Mouse (Mus musculus): ENCODE measurements around the gene Foxi2. TPM values are rescaled to one million over a fixed set of nuclear protein-coding genes. Genes with fewer than 3 reads are reported as not detected.

Gene Foxi2
- total RNA-seq (2014; rRNA removed): not detected in 2 replicates
- polyA plus RNA-seq (2012; rRNA removed): not detected in 2 replicates

DNA sequence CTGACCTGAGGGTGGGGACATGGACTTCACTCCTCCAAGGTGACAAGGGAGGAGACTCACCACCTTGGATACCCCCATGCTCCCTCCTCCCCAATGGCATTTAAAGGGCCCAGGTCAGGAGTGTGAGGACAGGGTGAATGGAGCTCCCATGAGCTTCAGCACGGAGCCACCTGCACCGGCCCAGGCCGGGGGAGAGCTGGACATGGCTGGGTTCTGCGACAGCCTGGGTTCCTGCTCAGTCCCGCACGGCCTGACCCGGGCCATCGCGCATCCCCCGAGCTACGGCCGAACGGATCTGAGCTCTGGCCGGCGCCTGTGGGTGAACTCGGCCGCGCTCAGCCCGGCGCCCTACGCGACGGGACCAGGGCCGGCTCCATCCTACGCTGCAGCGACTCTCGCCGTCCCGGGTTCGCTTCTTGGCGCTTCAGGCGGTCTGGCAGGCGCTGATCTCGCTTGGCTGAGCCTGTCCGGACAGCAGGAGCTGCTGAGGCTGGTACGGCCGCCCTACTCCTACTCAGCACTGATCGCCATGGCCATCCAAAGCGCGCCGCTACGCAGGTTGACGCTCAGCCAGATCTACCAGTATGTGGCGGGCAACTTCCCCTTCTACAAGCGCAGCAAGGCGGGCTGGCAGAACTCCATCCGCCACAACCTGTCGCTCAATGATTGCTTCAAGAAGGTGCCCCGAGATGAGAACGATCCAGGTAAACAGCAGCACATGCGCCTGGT is at the start of gene Foxi2:
Gene Foxi2 (plus strand): TSS at position 72 of the 729 bp plus-strand sequence.
- DNase-seq (ENCODE audit: extremely low read depth, low read depth, low spot score): no peak
- Histone ChIP-seq H3K4me1 (ENCODE audit: control insufficient read depth, insufficient read depth, low read length) (no peaks in the 10 kb centered on the region), H3K4me3 (ENCODE audit: insufficient read depth, low read depth, low read length) (no peak within 1 kb of the TSS), H3K9ac (ENCODE audit: low read depth, low read length) (no peak within 1 kb of the TSS), H3K79me2 (ENCODE audit: control insufficient read depth, insufficient read depth, low read length) (no peaks in the 10 kb centered on the region), H3K36me3 (ENCODE audit: control insufficient read depth, insufficient read depth, low read length) (no peaks in the 10 kb centered on the region), H3K27ac (replicated peaks; ENCODE audit: insufficient read depth, low read depth, low read length) (no peak within 1 kb of the TSS), H3K27me3 (ENCODE audit: control insufficient read depth, insufficient read depth, low read length) (peaks cover 6% of the 10 kb centered on the region)
- TF ChIP-seq CTCF (IDR thresholded peaks at IDR 0.05; ENCODE audit: low read depth, low read length) (no peak), POLR2A (IDR thresholded peaks at IDR 0.05; ENCODE audit: extremely low read depth, insufficient read depth, low read length) (no peak)
- WGBS: 4% methylated on average over 51 of the region's 51 CpGs

DNA sequence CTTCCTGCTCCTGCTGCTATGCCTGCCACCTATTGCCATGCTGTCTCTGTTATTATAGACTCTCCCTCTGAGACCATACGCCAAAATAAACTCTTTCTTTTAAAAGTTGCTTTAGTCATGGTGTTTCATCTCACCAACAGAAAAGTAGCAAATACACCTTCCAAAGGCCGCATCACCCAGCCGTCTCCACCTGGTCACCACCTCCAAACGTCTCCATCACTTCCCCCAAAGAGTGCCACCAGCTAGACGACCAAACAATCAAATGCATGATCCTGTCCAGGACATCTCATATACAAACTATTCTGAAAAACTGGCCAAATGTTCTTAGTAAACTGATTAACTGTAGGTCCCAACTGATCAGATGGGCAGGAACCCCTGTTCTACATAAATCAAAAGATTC is 45.5 kb upstream of the Foxi2 start:
- WGBS: 88% methylated on average over 5 of the region's 5 CpGs
- Histone ChIP-seq H3K27ac (replicated peaks; ENCODE audit: insufficient read depth, low read depth, low read length) (no peak overlapping the region), H3K4me1 (ENCODE audit: control insufficient read depth, insufficient read depth, low read length) (no peaks in the 10 kb centered on the region), H3K9ac (ENCODE audit: low read depth, low read length) (no peak overlapping the region), H3K27me3 (ENCODE audit: control insufficient read depth, insufficient read depth, low read length) (no peaks in the 10 kb centered on the region), H3K79me2 (ENCODE audit: control insufficient read depth, insufficient read depth, low read length) (no peaks in the 10 kb centered on the region), H3K4me3 (ENCODE audit: insufficient read depth, low read depth, low read length) (no peak overlapping the region), H3K36me3 (ENCODE audit: control insufficient read depth, insufficient read depth, low read length) (no peaks in the 10 kb centered on the region)
- TF ChIP-seq CTCF (IDR thresholded peaks at IDR 0.05; ENCODE audit: low read depth, low read length) (no peak), POLR2A (IDR thresholded peaks at IDR 0.05; ENCODE audit: extremely low read depth, insufficient read depth, low read length) (no peak)
- DNase-seq (ENCODE audit: extremely low read depth, low read depth, low spot score): no peak

- no peaks in the 10 kb centered on the region for H3K79me2 ChIP-seq (ENCODE audit: control insufficient read depth, insufficient read depth, low read length)
- 89% methylated on average over 13 of the region's 13 CpGs for WGBS
Observed at GRCm38 (mm10) chr7:135376048-135376447, 34.1 kb upstream of the Foxi2 start.

DNA sequence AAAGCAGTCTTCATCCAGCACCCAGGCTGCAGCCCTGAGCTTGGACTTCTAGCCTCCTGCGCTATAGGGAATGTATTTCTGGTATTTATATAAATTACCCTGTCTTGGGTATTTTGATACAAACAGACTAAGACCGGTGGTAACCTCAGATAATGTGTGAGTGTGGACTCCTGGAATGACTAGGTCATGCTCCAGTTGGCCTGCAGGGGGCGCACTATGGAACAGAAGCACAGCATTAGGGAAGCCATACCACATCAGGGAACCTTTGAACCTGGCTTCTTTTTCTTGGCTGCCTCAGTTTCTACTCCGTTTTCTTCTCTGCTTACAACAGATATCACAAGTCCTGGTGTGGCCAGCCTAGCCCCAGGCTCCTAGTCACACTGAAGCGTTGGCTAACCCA is 33.2 kb upstream of the Foxi2 start:
- no peaks in the 10 kb centered on the region for H3K4me1 ChIP-seq (ENCODE audit: control insufficient read depth, insufficient read depth, low read length)
- no peak overlapping the region for H3K4me3 ChIP-seq (ENCODE audit: insufficient read depth, low read depth, low read length)
- H3K27me3 ChIP-seq (ENCODE audit: control insufficient read depth, insufficient read depth, low read length): no peaks in the 10 kb centered on the region; the same call in 1 of the 2 replicates
- no peaks in the 10 kb centered on the region for H3K36me3 ChIP-seq (ENCODE audit: control insufficient read depth, insufficient read depth, low read length)
- peak; percentile 46; the same call in 1 of the 2 replicates for TF ChIP-seq CTCF (IDR thresholded peaks at IDR 0.05; ENCODE audit: low read depth, low read length)
- no peak for TF ChIP-seq POLR2A (IDR thresholded peaks at IDR 0.05; ENCODE audit: extremely low read depth, insufficient read depth, low read length)
- no peaks in the 10 kb centered on the region for H3K79me2 ChIP-seq (ENCODE audit: control insufficient read depth, insufficient read depth, low read length)
- 66% methylated on average over 5 of the region's 5 CpGs for WGBS
- no peak for DNase-seq (ENCODE audit: extremely low read depth, low read depth, low spot score)
- no peak overlapping the region for H3K27ac ChIP-seq (replicated peaks; ENCODE audit: insufficient read depth, low read depth, low read length)
- H3K9ac ChIP-seq (ENCODE audit: low read depth, low read length): no peak overlapping the region

More at GRCm38 (mm10) chr7:135376048-135376447, 34.1 kb upstream of the Foxi2 start:
- DNase-seq (ENCODE audit: extremely low read depth, low read depth, low spot score): no peak
- no peak overlapping the region for H3K4me3 ChIP-seq (ENCODE audit: insufficient read depth, low read depth, low read length)
- no peaks in the 10 kb centered on the region for H3K36me3 ChIP-seq (ENCODE audit: control insufficient read depth, insufficient read depth, low read length)
- TF ChIP-seq POLR2A (IDR thresholded peaks at IDR 0.05; ENCODE audit: extremely low read depth, insufficient read depth, low read length) (no peak), CTCF (IDR thresholded peaks at IDR 0.05; ENCODE audit: low read depth, low read length) (no peak)
- no peak overlapping the region for H3K9ac ChIP-seq (ENCODE audit: low read depth, low read length)
- H3K4me1 ChIP-seq (ENCODE audit: control insufficient read depth, insufficient read depth, low read length): no peaks in the 10 kb centered on the region
- H3K27me3 ChIP-seq (ENCODE audit: control insufficient read depth, insufficient read depth, low read length): no peaks in the 10 kb centered on the region; the same call in 1 of the 2 replicates
- H3K27ac ChIP-seq (replicated peaks; ENCODE audit: insufficient read depth, low read depth, low read length): no peak overlapping the region

DNA sequence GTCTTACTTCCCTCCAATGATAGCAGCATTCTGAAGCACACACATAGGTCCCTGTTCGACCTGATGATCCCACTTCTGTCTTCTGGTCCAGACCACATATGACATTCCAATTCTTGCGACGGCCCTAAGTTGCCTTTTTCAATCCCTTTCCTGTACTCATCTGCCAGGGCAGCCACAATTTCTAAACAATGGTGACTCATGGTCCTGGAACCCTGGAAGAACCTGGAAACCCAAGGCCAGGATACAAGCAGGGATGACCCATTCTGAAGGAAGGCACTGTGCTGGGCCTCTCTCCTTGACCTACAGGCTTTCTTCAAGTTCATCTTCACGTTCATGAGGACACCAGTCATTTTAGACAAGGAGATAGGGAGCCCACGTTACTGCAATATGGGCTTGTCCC is 31.8 kb upstream of the Foxi2 start:
- H3K4me1 ChIP-seq (ENCODE audit: control insufficient read depth, insufficient read depth, low read length): no peaks in the 10 kb centered on the region
- no peaks in the 10 kb centered on the region for H3K36me3 ChIP-seq (ENCODE audit: control insufficient read depth, insufficient read depth, low read length)
- DNase-seq (ENCODE audit: extremely low read depth, low read depth, low spot score): no peak
- 83% methylated on average over 5 of the region's 5 CpGs for WGBS
- no peak overlapping the region for H3K27ac ChIP-seq (replicated peaks; ENCODE audit: insufficient read depth, low read depth, low read length)
- no peaks in the 10 kb centered on the region for H3K79me2 ChIP-seq (ENCODE audit: control insufficient read depth, insufficient read depth, low read length)
- H3K27me3 ChIP-seq (ENCODE audit: control insufficient read depth, insufficient read depth, low read length): no peaks in the 10 kb centered on the region; the same call in 1 of the 2 replicates
- TF ChIP-seq POLR2A (IDR thresholded peaks at IDR 0.05; ENCODE audit: extremely low read depth, insufficient read depth, low read length) (no peak), CTCF (IDR thresholded peaks at IDR 0.05; ENCODE audit: low read depth, low read length) (no peak)
- no peak overlapping the region for H3K4me3 ChIP-seq (ENCODE audit: insufficient read depth, low read depth, low read length)
- no peak overlapping the region for H3K9ac ChIP-seq (ENCODE audit: low read depth, low read length)

DNA sequence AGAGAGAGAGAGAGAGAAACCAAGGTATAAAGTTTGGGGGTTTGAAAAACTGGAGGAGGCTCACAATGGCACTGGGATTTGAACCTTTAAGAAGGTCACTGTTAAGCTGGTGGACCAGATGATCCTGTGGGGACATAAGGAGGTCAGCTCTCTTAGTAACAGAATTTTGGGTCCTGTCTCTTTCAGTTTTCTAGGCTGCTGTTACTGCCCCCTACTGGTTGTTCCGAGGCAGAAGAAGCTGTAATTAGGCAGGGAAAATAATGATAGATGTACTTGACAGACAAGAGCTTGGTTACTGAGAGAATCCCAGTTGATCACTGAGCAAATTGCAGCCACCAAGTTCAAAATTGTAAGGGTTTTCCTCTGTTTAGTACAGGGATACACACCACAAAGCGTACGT is 21.1 kb upstream of the Foxi2 start:
- TF ChIP-seq POLR2A (IDR thresholded peaks at IDR 0.05; ENCODE audit: extremely low read depth, insufficient read depth, low read length) (no peak), CTCF (IDR thresholded peaks at IDR 0.05; ENCODE audit: low read depth, low read length) (peak; percentile 47)
- peak; percentile 14 for DNase-seq (ENCODE audit: extremely low read depth, low read depth, low spot score)
- Histone ChIP-seq H3K27me3 (ENCODE audit: control insufficient read depth, insufficient read depth, low read length) (no peaks in the 10 kb centered on the region), H3K36me3 (ENCODE audit: control insufficient read depth, insufficient read depth, low read length) (no peaks in the 10 kb centered on the region), H3K9ac (ENCODE audit: low read depth, low read length) (no peak overlapping the region), H3K27ac (replicated peaks; ENCODE audit: insufficient read depth, low read depth, low read length) (no peak overlapping the region), H3K4me3 (ENCODE audit: insufficient read depth, low read depth, low read length) (no peak overlapping the region), H3K4me1 (ENCODE audit: control insufficient read depth, insufficient read depth, low read length) (no peaks in the 10 kb centered on the region), H3K79me2 (ENCODE audit: control insufficient read depth, insufficient read depth, low read length) (no peaks in the 10 kb centered on the region)
- WGBS: 62% methylated on average over 3 of the region's 3 CpGs

Measured in liver, adult 2 months (tissue).